Mouse (Mus musculus): ENCODE data around the gene Zbtb40.

Zbtb40 gene

GRCm38 (mm10) chr4:137033115-137033887, 15.3 kb downstream of the Zbtb40 start:
- no peak for DNase-seq (ENCODE audit: low read depth, low spot score)

DNA sequence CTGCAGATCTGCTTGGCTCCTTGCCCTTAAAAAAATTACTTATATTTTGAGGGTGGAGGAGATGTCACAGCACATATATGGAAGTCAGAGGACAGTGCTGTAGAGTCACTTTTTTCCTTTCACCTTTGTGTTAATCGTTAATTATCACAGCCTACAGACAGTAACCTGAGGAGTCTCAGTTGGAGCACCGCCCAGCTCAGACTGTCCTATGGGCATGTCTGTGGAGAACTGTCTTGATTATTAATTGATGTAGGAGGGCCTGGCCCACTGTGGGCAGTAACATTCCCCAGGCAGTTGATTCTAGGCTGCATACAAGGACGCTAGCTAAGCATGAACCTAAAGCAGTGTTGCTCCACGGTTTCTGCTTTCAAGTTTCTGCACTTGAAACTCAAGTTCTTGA, 16.1 kb downstream of the Zbtb40 start:
- no peak for DNase-seq (ENCODE audit: low read depth, low spot score)

DNA sequence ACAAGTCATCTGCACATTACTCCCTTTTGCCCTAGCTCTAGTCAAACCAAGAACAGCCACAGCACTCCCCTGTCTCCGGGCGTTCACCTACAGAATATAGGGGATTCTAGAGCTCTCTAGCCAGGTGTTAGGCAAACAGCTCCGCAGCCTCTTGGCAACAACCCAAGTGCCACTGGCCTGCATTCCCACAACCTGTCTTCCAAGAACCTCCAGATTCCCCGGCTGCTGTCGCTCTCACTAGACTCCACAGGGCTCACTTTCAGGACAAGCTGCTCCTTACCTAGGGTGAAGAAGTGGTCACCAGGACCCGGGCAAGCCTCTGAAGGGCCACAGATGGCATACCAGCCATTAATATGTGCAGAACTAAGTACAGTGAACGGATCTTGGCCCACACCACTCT, 17.3 kb downstream of the Zbtb40 start:
- no peak for DNase-seq (ENCODE audit: low read depth, low spot score)

GRCm38 (mm10) chr4:137029348-137029747, 19.3 kb downstream of the Zbtb40 start:
- DNase-seq (ENCODE audit: low read depth, low spot score), result no peak

GRCm38 (mm10) chr4:137027051-137027450, 21.6 kb downstream of the Zbtb40 start:
- no peak for DNase-seq (ENCODE audit: low read depth, low spot score)

DNA sequence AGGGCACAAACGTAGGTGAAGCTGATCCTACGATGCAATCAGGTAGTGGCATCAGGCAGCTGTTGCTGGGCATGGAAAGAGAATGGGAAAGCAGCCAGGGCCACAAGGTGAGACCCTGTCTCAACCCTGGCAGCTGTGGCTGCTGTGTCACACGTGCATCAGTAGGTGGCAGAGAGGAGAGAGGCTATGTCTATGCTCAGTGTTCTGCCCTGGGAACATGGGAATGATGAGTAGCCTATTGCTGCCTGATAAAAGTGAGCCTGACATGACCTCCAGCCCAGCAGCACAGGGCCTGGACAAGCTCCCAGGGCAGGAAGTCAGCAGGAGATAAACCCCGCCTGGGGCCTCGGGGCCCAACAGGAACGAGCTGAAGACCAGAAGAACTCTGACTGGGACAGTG, 23.0 kb downstream of the Zbtb40 start:
- no peak for DNase-seq (ENCODE audit: low read depth, low spot score)

- no peak for DNase-seq (ENCODE audit: low read depth, low spot score)
These were observed 23.5 kb downstream of the Zbtb40 start for GRCm38 (mm10) chr4:137025133-137025532.

- DNase-seq (ENCODE audit: low read depth, low spot score), result no peak
These were observed 28.5 kb downstream of the Zbtb40 start for GRCm38 (mm10) chr4:137020065-137020464.

DNA sequence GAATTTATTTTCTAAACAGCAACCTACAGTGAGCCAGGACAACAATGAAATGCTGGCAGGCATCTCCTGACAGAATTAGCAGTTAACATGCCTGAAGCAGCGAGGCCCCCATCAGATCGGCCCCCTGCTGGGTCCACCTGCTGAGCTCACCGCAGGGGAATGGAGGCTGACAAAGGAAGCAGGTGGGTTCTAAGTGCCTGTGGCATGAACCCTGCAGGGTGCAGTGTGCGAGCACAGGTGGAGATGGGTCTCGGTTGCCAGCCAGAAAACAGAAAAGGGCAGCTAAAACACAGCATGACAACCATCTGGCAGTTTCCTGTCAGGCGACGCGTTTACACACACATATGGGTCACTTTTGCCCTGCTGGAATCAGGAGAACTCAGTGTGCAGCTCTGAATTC, 32.7 kb downstream of the Zbtb40 start:
- DNase-seq (ENCODE audit: low read depth, low spot score), result peak; percentile 32

DNA sequence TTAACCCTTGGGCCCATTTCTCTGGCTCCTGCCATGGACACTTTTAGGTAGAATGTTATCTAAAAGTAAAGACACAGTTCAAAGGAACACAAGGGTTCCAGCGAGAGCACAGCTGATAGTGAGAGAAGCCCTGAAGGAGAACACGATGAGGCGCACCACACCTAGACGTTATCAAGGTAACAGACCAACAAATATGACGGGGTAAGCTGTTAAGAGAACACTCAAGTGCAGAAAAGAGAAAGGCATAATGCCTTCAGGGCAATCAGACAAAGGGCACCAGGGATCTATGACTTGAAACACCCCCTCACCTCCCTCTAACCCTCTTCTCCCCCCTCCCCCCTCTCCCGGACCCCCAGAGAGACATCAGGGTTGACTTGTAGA, 33.1 kb downstream of the Zbtb40 start:
- DNase-seq (ENCODE audit: low read depth, low spot score), result no peak

GRCm38 (mm10) chr4:137014654-137015475, 33.7 kb downstream of the Zbtb40 start:
- DNase-seq (ENCODE audit: low read depth, low spot score), result no peak

- DNase-seq (ENCODE audit: low read depth, low spot score), result no peak
These were observed 34.5 kb downstream of the Zbtb40 start for GRCm38 (mm10) chr4:137014124-137014523.

- DNase-seq (ENCODE audit: low read depth, low spot score), result no peak
These were observed 41.6 kb downstream of the Zbtb40 start for GRCm38 (mm10) chr4:137006966-137007365.

DNA sequence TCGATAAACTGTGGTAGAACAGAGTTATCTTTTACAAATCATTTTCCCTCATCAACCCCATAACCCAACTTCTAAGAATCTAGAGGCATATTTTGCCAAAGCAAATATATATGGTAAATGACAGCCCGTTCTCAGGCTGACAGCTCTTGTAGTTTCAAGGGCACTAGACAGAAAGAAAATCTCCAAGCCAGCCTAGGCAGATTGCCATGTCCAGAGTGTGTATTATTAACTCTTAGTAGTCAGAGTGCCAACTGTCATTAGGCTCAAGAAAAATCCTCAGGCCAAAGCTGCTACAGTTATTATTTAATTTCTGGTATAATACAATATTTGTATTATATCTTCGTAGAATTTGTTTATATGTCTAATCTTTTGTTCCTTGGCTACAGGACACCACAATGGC, 46.8 kb downstream of the Zbtb40 start:
- DNase-seq (ENCODE audit: low read depth, low spot score), result no peak

DNA sequence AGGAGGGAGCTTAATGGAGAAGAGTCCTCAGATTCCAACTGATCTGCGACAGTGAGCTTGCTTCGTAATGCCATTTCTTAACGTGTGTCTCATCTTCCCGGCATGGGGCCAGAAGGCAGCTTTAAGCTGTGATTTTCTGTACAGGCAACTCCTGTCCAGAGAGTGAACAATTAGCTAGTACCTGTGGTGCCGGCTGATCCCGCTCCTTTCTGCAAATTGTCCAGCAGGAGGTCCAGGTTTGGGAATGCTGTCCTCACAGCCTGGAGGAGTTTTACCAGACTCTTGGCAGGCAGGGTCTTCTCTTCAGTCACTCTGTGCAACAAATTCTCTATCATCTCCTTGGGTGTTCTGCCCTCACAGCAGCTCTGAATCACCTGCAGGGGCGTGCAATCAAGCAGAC, 47.6 kb downstream of the Zbtb40 start:
- no peak for DNase-seq (ENCODE audit: low read depth, low spot score)

DNA sequence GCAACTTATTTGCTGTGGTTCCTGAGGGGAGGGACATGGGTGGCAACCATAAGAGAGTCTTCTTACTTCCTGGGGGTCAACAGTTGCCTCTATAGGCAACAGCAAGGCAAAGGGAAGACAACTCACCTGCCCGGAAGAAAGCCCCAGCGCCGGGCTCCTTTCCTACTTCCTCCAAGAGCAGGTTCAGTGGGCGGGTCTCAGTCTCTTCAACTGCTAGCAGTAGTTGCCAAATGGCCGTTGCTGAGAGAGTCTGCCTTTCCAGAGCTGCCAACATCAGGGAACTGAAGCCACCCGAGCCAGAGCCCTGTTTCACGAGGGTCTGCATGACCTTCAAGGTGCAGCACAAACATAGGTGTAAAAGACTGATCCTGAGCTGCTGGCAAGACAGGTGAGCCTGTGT, 50.2 kb downstream of the Zbtb40 start:
- no peak for DNase-seq (ENCODE audit: low read depth, low spot score)

- DNase-seq (ENCODE audit: low read depth, low spot score), result no peak
These were observed 50.8 kb downstream of the Zbtb40 start for GRCm38 (mm10) chr4:136997723-136998345.

DNA sequence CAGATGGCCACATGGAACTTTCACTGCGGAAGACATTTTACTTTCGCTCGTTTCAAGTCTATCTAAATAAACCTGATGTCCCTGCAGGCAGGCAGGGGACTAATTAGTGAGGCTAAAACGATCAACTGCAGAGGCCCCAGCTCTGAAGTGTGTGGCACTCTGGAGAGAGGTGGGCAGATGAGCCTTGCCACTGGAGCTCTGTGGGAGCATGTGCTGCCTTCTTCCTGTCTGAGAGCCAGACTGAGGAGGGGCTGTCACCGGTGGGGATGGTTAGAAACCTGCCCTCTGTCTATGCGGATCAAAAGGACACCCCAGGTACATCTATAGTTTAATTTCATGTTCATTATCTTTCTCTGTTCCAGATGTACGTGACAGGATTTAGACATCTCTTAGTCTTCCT, 51.7 kb downstream of the Zbtb40 start:
- DNase-seq (ENCODE audit: low read depth, low spot score), result no peak

GRCm38 (mm10) chr4:136995361-136995760, 53.2 kb downstream of the Zbtb40 start:
- DNase-seq (ENCODE audit: low read depth, low spot score), result no peak

GRCm38 (mm10) chr4:136981993-136982695, 66.5 kb downstream of the Zbtb40 start:
- no peak for DNase-seq (ENCODE audit: low read depth, low spot score)

GRCm38 (mm10) chr4:136981347-136981746, 67.3 kb downstream of the Zbtb40 start:
- peak; percentile 81 for DNase-seq (ENCODE audit: low read depth, low spot score)

GRCm38 (mm10) chr4:136980921-136981320, 67.7 kb downstream of the Zbtb40 start:
- DNase-seq (ENCODE audit: low read depth, low spot score), result no peak
